Mouse (Mus musculus): ENCODE data around the gene Dhx30.

- TF ChIP-seq CTCF (IDR thresholded peaks at IDR 0.05; ENCODE audit: low read depth, low read length): no peak
- no peak for TF ChIP-seq POLR2A (IDR thresholded peaks at IDR 0.05; ENCODE audit: borderline replicate concordance, low read depth, low read length)
Observed at GRCm38 (mm10) chr9:110116977-110117778, 452 bp downstream of the Dhx30 start, which contains the start of gene Smarcc1.

Measured in bone marrow macrophage, adult 2 months (primary cell).